Mouse (Mus musculus) heart, embryonic 11.5 days (tissue): Measurements from ENCODE around the gene Zfp423. TPM values are rescaled to one million over a fixed set of nuclear protein-coding genes. Genes with fewer than 3 reads are reported as not detected.
"Not testable (repeated sequence)": the region's sequence is repeated elsewhere in the genome, so short reads cannot be mapped to it uniquely, and the experiment has no call there.

Experiments used
- ATAC-seq: fragments of 200-750 bp; cut with Nextera tagmentation; replicated peaks from 2 replicates; pipeline ENCODE4 v1.8.0; 2017; ENCODE audit warnings: moderate library complexity; ENCODE audit not compliant: insufficient number of reproducible peaks, low FRiP score, low TSS enrichment
- H3K27ac ChIP-seq: fragments of 300-500 bp; sonication (generic); 2 replicates; pipeline ENCODE4 v1.5.1; 2014; ENCODE audit warnings: mild to moderate bottlenecking, low read depth, low read length
- H3K27me3 ChIP-seq: fragments of 300-500 bp; sonication (generic); 2 replicates; pipeline ENCODE4 v1.6.1; 2014; ENCODE audit warnings: mild to moderate bottlenecking, low read length, mixed read lengths; ENCODE audit not compliant: control insufficient read depth, insufficient read depth
- H3K36me3 ChIP-seq: fragments of 300-500 bp; sonication (generic); 2 replicates; pipeline ENCODE4 v1.6.1; 2014; ENCODE audit warnings: mild to moderate bottlenecking, low read length, moderate library complexity, mixed read lengths; ENCODE audit not compliant: control insufficient read depth, insufficient read depth
- H3K4me1 ChIP-seq: fragments of 300-500 bp; sonication (generic); 2 replicates; pipeline ENCODE4 v1.6.1; 2014; ENCODE audit warnings: low read length; ENCODE audit not compliant: control insufficient read depth, insufficient read depth
- H3K4me2 ChIP-seq: fragments of 300-500 bp; sonication (generic); 2 replicates; pipeline ENCODE4 v1.6.1; 2014; ENCODE audit warnings: mild to moderate bottlenecking, moderate library complexity
- H3K4me3 ChIP-seq: fragments of 300-500 bp; sonication (generic); 2 replicates; pipeline ENCODE4 v1.5.1; 2014; ENCODE audit warnings: low read depth, low read length
- H3K9ac ChIP-seq: fragments of 300-500 bp; sonication (generic); 2 replicates; pipeline ENCODE4 v1.6.1; 2014; ENCODE audit warnings: mild to moderate bottlenecking, low read depth, low read length, moderate library complexity
- H3K9me3 ChIP-seq: fragments of 300-500 bp; sonication (generic); replicated peaks from 2 replicates; pipeline ENCODE4 v1.6.1; 2016; ENCODE audit warnings: low read length; ENCODE audit not compliant: control insufficient read depth
- WGBS: fragments of 180-500 bp; shearing (Covaris S2); extraction: QIAGEN DNeasy Blood & Tissue Kit; methylation state at CpG from one replicate; pipeline ENCODE4 v1.1.7; 2014; ENCODE audit not compliant: insufficient replicate concordance; 5-methylcytosine and 5-hydroxymethylcytosine counted together
- polyA plus RNA-seq: library from polyadenylated mRNA; unstranded; fragments of >200 nt; fragmentation: Nextera tagmentation; extraction: Ambion mirVana; gene quantifications from 2 replicates; pipeline ENCODE4 v1.2.1, GENCODE M21; 2014

The Zfp423 gene
- polyA plus RNA-seq, 1 experiment from 2014 or later = 8.2 TPM

GRCm38 (mm10) chr8:87848836-87849235, 110.6 kb downstream of the Zfp423 start:
- 74% methylated on average over 5 of the region's 5 CpGs for WGBS
- Histone ChIP-seq H3K27ac (no peak overlapping the region), H3K27me3 (no peaks in the 10 kb centered on the region)

GRCm38 (mm10) chr8:87847796-87848195, 111.6 kb downstream of the Zfp423 start:
- no peak overlapping the region for H3K9ac ChIP-seq
- H3K4me1 ChIP-seq = peaks cover 3% of the 10 kb centered on the region
- no peaks in the 10 kb centered on the region for H3K36me3 ChIP-seq
- 0 out of 2 replicates have a peak overlapping the region, but pooled peaks have one; percentile 12 for H3K27ac ChIP-seq
- no peak overlapping the region for H3K4me2 ChIP-seq
- WGBS = 54% methylated on average over 6 of the region's 6 CpGs
- ATAC-seq = no peak
- H3K9me3 ChIP-seq = no peaks in the 10 kb centered on the region
- H3K27me3 ChIP-seq = no peaks in the 10 kb centered on the region
- no peak overlapping the region for H3K4me3 ChIP-seq

More at GRCm38 (mm10) chr8:87848836-87849235, 110.6 kb downstream of the Zfp423 start:
- peaks cover 3% of the 10 kb centered on the region for H3K4me1 ChIP-seq
- H3K4me3 ChIP-seq = no peak overlapping the region
- H3K9ac ChIP-seq = no peak overlapping the region
- H3K4me2 ChIP-seq = no peak overlapping the region
- H3K9me3 ChIP-seq = no peaks in the 10 kb centered on the region
- no peaks in the 10 kb centered on the region for H3K36me3 ChIP-seq
- ATAC-seq = no peak

- H3K36me3 ChIP-seq, H3K27ac ChIP-seq, H3K27me3 ChIP-seq, H3K9me3 ChIP-seq, H3K4me2 ChIP-seq, H3K4me3 ChIP-seq, ATAC-seq, H3K9ac ChIP-seq, H3K4me1 ChIP-seq: not testable (repeated sequence)
- 85% methylated on average over 11 of the region's 11 CpGs for WGBS
These were observed 117.3 kb downstream of the Zfp423 start for GRCm38 (mm10) chr8:87842096-87842495.

- Histone ChIP-seq H3K27ac (no peak overlapping the region), H3K4me2 (peak overlapping the region; percentile 49), H3K9ac (no peak overlapping the region), H3K9me3 (no peaks in the 10 kb centered on the region), H3K4me1 (peaks cover 53% of the 10 kb centered on the region), H3K4me3 (no peak overlapping the region), H3K27me3 (0 out of 2 replicates have a peak, but pooled peaks cover 5% of the 10 kb centered on the region), H3K36me3 (no peaks in the 10 kb centered on the region)
- ATAC-seq = no peak
- 41% methylated on average over 6 of the region's 6 CpGs for WGBS
These were observed 122.1 kb downstream of the Zfp423 start for GRCm38 (mm10) chr8:87837266-87837665.

GRCm38 (mm10) chr8:87836866-87837265, 122.5 kb downstream of the Zfp423 start:
- H3K27ac ChIP-seq = no peak overlapping the region
- H3K9ac ChIP-seq = no peak overlapping the region
- ATAC-seq = peak; percentile 58
- no peak overlapping the region for H3K4me3 ChIP-seq
- H3K27me3 ChIP-seq = 0 out of 2 replicates have a peak, but pooled peaks cover 5% of the 10 kb centered on the region
- H3K9me3 ChIP-seq = no peaks in the 10 kb centered on the region
- no peaks in the 10 kb centered on the region for H3K36me3 ChIP-seq
- WGBS = 16% methylated on average over 16 of the region's 16 CpGs
- peaks cover 57% of the 10 kb centered on the region for H3K4me1 ChIP-seq
- peak overlapping the region; percentile 49 for H3K4me2 ChIP-seq

GRCm38 (mm10) chr8:87835924-87836323, 123.5 kb downstream of the Zfp423 start:
- Histone ChIP-seq H3K4me3 (no peak overlapping the region), H3K4me2 (peak overlapping the region; percentile 40; the same call in 1 of the 2 replicates), H3K9me3 (no peaks in the 10 kb centered on the region), H3K27me3 (0 out of 2 replicates have a peak, but pooled peaks cover 5% of the 10 kb centered on the region), H3K27ac (peak overlapping the region; percentile 84), H3K9ac (0 out of 2 replicates have a peak overlapping the region, but pooled peaks have one; percentile 49), H3K4me1 (peaks cover 65% of the 10 kb centered on the region), H3K36me3 (no peaks in the 10 kb centered on the region)
- WGBS = 21% methylated on average over 7 of the region's 7 CpGs
- ATAC-seq = no peak

GRCm38 (mm10) chr8:87835411-87835821, 124.0 kb downstream of the Zfp423 start:
- Histone ChIP-seq H3K36me3 (no peaks in the 10 kb centered on the region), H3K27ac (peak overlapping the region; percentile 84), H3K9me3 (no peaks in the 10 kb centered on the region), H3K4me1 (peaks cover 65% of the 10 kb centered on the region), H3K27me3 (0 out of 2 replicates have a peak, but pooled peaks cover 5% of the 10 kb centered on the region), H3K4me3 (no peak overlapping the region), H3K4me2 (peak overlapping the region; percentile 40), H3K9ac (0 out of 2 replicates have a peak overlapping the region, but pooled peaks have one; percentile 49)
- 5% methylated on average over 11 of the region's 11 CpGs for WGBS
- no peak for ATAC-seq

- peaks cover 65% of the 10 kb centered on the region for H3K4me1 ChIP-seq
- ATAC-seq = no peak
- WGBS = 27% methylated on average over 5 of the region's 5 CpGs
These were observed 124.7 kb downstream of the Zfp423 start for GRCm38 (mm10) chr8:87834656-87835055.

More at GRCm38 (mm10) chr8:87834656-87835055, 124.7 kb downstream of the Zfp423 start:
- H3K27ac ChIP-seq = peak overlapping the region; percentile 84; the same call in 1 of the 2 replicates
- 0 out of 2 replicates have a peak, but pooled peaks cover 5% of the 10 kb centered on the region for H3K27me3 ChIP-seq
- H3K4me2 ChIP-seq = no peak overlapping the region
- H3K9ac ChIP-seq = no peak overlapping the region
- no peaks in the 10 kb centered on the region for H3K9me3 ChIP-seq
- no peaks in the 10 kb centered on the region for H3K36me3 ChIP-seq
- H3K4me3 ChIP-seq = no peak overlapping the region
